Mouse (Mus musculus): ENCODE measurements at regions not wholly inside any gene's neighbourhood (a gene's known extent, or its start where the extent isn't known, plus 50 kb on each side); places are given as distances from the start of the nearest gene placed in this dataset.

- no peak for DNase-seq (ENCODE audit: low spot score)
These were observed 189.7 kb upstream of the Spdye4c start for GRCm38 (mm10) chr2:128401359-128401758.

- DNase-seq (ENCODE audit: low spot score): no peak
These were observed 187.7 kb upstream of the Spdye4c start for GRCm38 (mm10) chr2:128403143-128403935.

- no peak for DNase-seq (ENCODE audit: low spot score)
These were observed 186.6 kb upstream of the Spdye4c start for GRCm38 (mm10) chr2:128404405-128404804.

- DNase-seq (ENCODE audit: low spot score): no peak
These were observed 183.9 kb upstream of the Spdye4c start for GRCm38 (mm10) chr2:128407076-128407475.

GRCm38 (mm10) chr2:128408718-128409117 is 182.3 kb upstream of the Spdye4c start:
- no peak for DNase-seq (ENCODE audit: low spot score)

- no peak for DNase-seq (ENCODE audit: low spot score)
These were observed 178.7 kb upstream of the Spdye4c start for GRCm38 (mm10) chr2:128412352-128412751.

GRCm38 (mm10) chr2:128412974-128413373 is 178.0 kb upstream of the Spdye4c start:
- no peak for DNase-seq (ENCODE audit: low spot score)

- DNase-seq (ENCODE audit: low spot score): no peak
These were observed 176.3 kb upstream of the Spdye4c start for GRCm38 (mm10) chr2:128414588-128415240.

GRCm38 (mm10) chr2:128416416-128416815 is 174.6 kb upstream of the Spdye4c start:
- no peak for DNase-seq (ENCODE audit: low spot score)

GRCm38 (mm10) chr2:128418960-128419359 is 172.0 kb upstream of the Spdye4c start:
- DNase-seq (ENCODE audit: low spot score): no peak

- no peak for DNase-seq (ENCODE audit: low spot score)
These were observed 170.6 kb upstream of the Spdye4c start for GRCm38 (mm10) chr2:128420406-128420805.

GRCm38 (mm10) chr2:128422677-128423076 is 168.3 kb upstream of the Spdye4c start:
- no peak for DNase-seq (ENCODE audit: low spot score)

- DNase-seq (ENCODE audit: low spot score): no peak
These were observed 166.8 kb upstream of the Spdye4c start for GRCm38 (mm10) chr2:128424236-128424635.

- DNase-seq (ENCODE audit: low spot score): no peak
These were observed 163.7 kb upstream of the Spdye4c start for GRCm38 (mm10) chr2:128427181-128427880.

- no peak for DNase-seq (ENCODE audit: low spot score)
These were observed 162.9 kb upstream of the Spdye4c start for GRCm38 (mm10) chr2:128428154-128428553.

- no peak for DNase-seq (ENCODE audit: low spot score)
These were observed 162.1 kb upstream of the Spdye4c start for GRCm38 (mm10) chr2:128428651-128429633.

- no peak for DNase-seq (ENCODE audit: low spot score)
These were observed 161.2 kb upstream of the Spdye4c start for GRCm38 (mm10) chr2:128429786-128430185.

GRCm38 (mm10) chr2:128430776-128431291 is 160.2 kb upstream of the Spdye4c start:
- DNase-seq (ENCODE audit: low spot score): no peak

GRCm38 (mm10) chr2:128431751-128432150 is 159.3 kb upstream of the Spdye4c start:
- no peak for DNase-seq (ENCODE audit: low spot score)

GRCm38 (mm10) chr2:128432741-128433140 is 158.3 kb upstream of the Spdye4c start:
- no peak for DNase-seq (ENCODE audit: low spot score)

GRCm38 (mm10) chr2:128433553-128434081 is 157.4 kb upstream of the Spdye4c start:
- no peak for DNase-seq (ENCODE audit: low spot score)

Measured in urinary bladder, postnatal 10 days (tissue).